Mouse (Mus musculus) layer of hippocampus, adult 9-10 months (tissue): ENCODE results near the gene 2610301B20Rik.
"Not testable (repeated sequence)": the region's sequence is repeated elsewhere in the genome, so short reads cannot be mapped to it uniquely, and the experiment has no call there.

Source experiments
- DNase-seq: peaks from one replicate; pipeline ENCODE4 v3.0.0; 2022; ENCODE audit warnings: low spot score

Gene 2610301B20Rik

DNA sequence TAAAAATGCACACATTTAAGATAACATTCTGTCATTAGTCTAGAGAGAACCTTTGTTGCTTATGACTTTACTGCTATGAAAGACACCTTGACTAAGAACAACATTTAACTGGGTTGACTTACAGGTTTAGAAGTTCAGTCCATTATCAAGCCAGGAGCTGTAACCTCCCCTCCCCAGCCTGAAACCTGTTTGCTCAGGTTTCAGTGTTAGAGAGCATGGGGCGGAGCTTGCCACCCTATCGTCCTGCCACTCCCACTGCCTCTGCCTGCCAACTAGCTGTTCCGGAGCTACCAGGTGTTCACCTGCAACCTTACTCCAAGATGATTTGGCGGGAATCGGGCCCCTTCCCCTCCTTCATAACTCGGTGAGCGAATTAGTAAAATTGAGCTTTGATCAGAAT lies 37.1 kb downstream of the 2610301B20Rik start:
- DNase-seq, result not testable (repeated sequence)

DNA sequence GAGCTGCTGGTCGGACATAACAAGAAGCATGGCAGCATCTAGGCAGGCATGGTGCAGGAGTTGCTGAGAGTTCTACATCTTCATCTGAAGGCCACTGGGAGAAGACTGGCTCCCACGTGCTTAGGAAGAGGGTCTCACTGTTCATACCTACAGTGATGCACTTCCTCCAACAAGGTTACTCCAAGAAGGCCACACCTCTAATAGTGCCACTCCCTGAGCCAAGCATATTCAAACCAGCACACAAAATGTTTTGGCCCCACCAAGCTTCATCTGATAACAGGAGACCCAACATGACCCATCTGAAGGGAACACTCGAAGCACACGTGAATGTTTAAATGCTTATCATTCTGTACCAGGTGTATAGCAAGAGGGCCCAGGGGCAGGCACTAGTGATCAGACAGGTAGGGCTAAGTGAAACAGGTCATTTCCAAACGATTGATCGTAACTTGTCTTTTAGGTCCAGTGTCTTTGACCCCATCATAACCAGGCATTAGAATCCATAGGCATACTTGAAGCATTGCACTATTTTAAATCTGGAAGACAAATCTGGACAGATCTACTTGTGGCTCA lies 37.7 kb downstream of the 2610301B20Rik start:
- DNase-seq, result no peak

DNA sequence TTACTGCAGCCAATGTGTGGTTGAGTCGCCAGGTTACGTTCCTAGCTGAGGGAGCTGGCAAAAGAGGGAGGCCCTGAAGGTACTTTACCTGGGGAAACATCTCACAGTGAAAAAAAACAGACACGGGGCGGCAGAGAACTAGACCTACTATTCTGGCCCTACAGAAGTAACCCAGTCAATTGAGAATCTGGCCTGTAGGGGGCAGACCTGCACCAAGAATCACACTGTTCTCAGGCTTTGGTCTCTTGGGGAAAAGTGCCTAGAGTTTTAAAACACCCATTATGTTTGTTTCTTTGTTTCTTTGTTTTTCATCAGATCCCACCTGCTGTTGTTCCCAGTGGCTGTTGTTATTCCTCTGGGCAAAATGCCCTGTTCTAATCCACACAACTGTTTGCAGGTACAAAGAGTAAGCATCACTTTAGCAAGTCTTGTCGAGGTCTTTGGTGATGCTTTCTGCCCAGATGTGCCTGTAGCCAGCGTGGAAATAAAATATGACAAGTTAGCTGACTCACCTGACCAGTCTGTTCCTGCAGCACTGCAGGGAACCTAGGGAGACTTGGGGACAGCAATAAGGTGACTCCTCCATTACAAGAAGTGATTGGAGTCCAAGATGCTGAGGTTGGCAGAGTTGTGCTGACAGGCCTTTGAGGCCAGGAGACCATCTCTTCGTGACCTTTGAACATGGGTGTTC lies 38.5 kb downstream of the 2610301B20Rik start:
- DNase-seq, result peak; percentile 98

DNA sequence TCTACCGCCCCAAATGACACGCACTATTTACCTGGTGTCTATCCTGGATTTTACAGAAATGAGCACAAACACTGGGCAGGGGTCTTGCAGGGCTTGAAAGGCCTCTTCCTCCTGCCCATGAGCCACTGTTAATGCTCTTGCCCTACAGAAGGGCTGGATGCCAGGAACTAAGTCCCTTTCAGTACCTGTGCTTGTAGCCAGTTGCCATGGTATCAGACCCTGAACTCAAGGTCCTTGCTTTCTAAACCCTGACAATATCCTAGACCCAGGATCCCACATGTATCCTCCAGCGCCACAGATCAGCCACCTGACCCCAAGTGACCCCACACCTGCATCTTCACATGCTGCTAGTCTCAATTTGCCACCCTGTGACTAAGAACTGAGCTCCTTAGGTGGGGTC lies 39.1 kb downstream of the 2610301B20Rik start:
- no peak for DNase-seq

DNA sequence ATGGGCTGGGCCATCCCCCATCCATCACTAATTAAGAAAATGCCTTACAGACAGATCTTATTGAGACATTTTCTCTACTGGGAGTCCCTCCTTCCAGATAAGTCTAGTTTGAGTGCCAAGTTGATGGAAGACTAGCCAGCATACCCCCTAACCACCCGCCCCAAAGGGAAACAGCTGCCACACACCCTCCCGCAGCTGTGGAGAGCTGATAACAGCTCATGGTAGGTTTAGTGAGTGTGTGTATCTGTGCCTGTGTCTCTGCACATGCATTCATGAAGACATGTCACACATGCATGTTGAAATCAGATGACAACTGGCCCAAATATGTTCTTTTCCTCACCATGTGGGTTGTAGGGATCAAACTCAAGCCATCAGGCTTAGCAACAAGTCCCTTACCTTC lies 40.5 kb downstream of the 2610301B20Rik start:
- DNase-seq, result no peak

DNA sequence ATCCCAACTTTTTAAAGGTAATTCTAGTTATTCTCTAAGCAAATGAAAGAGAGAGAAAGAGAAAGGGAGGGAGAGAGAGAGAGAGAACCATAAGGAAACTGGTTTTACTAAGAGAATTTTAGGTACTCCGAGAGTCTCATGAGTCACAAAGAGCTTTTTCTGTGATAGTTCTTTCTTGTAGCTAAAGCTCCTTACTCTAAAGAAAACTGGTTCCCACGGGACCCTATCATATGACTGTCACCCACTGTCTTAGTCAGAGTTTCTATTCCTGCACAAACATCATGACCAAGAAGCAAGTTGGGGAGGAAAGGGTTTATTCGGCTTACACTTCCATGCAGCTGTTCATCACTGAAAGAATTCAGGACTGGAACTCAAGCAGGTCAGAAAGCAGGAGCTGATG lies 41.0 kb downstream of the 2610301B20Rik start:
- DNase-seq, result no peak

DNA sequence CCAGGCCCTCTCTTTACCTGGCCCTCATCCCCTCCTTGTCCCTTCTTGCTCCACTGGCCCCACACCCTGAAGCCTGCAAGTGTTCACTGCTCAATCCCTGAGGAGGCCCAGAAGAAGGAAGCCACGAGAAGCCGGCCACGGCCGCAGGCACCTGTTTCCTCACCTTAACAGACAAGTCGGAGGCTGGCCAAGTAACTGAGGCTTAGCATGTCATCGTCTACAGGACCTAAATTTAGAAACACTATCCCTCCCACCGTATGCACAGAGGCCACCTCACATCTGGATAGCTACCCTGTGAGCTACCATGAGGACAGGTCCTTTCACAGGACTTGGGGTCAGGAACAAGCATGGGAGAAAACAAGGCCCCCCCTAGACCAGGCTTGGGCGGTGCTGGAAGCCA lies 44.1 kb downstream of the 2610301B20Rik start:
- no peak for DNase-seq

DNA sequence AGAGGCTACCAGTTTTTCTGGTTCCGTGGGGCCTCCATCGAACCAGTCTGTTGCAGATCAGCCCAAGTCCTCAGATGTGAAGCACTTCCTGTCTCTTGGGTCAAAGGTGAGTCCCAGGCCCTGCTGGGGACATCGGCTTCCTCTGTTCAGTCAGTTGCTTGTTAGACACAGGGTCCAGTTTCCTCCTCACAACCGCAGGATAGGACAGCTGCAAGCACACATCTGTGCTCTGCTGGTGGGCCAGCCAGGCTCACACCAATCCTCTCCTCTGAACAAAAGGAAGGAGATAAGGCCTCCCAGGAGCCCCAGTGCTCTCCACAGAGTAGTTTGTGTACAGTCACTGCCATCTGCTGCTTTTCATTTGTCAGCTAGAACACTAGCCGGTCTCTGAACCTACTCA lies 44.8 kb downstream of the 2610301B20Rik start:
- no peak for DNase-seq

DNA sequence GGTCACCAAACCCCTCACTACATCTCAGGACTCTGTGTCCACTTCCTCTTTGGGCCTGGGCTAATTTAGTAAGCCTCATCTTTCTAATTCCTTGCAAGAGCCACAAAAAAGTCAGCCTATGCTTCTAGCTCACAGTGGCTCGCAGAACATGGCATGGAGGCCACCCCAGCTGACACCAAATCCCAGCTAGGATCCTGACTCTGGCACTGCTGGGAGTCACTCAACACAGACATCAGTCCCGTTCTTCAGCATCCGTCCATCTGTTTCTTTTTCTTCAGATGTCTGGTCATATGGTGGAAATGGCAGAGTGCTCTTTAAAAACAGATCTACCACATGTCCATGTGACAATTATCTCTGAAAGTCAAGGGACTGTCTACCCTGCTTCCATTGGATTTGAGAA lies 45.2 kb downstream of the 2610301B20Rik start:
- no peak for DNase-seq

DNA sequence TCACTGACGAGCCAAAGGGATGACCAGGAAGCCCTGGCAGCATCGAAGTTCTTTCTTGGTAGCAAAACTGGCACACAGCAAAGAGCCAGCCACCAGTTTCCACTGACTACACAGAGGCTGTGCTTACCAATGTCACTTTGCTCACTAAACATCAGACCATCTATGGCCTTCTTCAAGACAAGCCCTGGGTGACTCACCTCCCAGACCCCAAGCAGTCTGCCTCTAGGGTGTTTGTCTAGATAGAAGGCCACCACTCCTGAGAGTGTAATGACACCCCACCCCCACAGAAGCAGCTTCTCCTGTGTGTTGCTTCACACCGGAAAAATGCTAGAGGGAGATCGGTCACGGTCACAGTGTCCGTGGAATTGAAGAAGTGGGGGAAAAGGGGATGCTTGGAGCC lies 45.7 kb downstream of the 2610301B20Rik start:
- DNase-seq, result no peak

DNA sequence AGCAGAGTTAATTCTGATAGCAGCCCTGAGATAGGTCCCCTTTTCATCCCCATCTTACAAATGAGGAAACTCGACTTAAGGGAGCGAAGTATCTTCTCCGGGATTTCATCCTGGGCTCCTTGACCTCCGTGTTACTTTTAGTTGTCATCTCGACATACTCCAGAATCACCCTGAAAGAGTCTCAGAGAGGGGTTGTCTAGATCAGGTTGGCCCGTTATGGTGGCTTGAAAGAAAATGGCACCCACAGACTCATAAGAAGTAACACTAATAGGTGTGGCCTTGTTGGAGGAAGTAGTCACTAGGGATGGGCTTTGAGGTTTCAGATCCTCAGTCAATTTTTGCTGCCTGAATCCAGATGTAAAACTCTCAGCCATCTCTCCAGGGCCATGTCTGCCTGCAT lies 46.3 kb downstream of the 2610301B20Rik start:
- DNase-seq, result no peak

DNA sequence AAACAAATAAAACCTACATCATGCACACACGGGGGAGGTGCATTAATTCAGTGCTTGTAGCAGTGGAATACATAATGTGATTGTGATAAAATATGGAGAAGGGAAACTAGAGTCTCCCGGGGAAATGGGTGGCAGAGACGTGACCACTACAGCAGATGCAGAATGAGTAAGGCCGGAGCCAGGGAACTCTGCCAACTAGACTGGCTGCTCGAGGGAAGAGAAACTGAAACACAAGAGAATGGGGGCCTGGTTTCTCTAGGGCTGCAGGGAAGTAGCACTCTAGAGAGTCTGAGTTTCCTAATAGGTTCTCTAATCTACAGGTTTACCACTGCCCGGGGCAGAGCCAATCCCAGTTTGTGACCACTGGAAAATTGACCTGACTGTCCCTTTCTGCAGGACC lies 48.9 kb downstream of the 2610301B20Rik start:
- peak; percentile 65 for DNase-seq

DNA sequence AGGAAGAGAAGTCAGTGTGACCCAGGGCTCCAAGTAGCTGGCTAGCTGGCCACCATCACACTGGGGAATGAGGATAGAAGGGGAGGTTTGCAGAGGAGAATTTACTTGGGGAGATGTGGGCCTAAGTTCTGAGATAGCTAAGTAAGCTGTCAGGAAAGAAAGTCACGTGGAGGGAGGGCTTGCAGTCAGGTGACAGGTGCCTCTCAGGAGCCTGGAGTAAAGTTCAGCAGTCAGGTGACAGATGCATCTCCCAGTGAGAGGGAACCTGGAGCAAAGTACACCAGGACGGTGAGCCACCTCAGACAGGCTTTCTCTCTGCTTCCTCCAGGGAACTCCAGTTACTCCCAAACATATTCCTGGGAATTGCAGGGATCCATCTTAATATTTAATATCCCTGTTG lies 49.8 kb downstream of the 2610301B20Rik start:
- no peak for DNase-seq

DNA sequence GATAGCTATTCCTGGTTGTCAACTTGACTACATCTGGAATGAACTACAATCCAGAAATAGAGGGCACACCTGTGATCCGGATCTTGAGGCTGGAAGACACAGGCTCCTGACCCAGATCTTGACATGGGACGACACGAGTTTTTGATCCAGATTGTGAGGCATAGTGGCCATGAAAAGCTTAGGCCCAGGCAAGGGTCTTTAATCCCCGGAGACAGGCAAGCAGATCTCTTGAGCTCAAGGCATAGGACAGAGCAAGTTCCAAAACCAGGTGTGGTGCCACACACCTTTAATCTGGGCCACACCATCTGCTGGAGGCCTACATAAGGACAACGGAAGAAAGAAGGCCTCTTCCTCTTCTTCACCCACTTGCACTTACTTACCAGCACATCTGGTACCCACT lies 50.2 kb downstream of the 2610301B20Rik start:
- DNase-seq, result no peak

DNA sequence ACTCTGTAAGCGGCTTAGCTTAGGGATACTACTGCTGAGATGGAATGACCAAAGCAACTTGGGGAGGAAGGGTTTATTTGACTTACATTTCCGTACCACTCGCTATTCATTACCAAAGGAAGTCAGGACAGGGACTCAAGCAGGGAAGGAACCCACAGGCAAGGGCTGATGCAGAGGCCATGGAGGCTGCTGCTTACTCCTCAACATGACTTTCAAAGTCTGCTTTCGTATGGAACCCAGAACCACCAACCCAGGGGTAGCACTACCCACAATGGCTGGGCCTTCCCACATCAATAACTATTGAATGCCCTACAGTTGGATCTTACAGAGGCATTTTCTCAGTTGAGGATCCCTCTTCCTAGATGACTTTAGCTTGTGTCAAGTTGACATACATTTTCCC lies 52.1 kb downstream of the 2610301B20Rik start:
- no peak for DNase-seq

DNA sequence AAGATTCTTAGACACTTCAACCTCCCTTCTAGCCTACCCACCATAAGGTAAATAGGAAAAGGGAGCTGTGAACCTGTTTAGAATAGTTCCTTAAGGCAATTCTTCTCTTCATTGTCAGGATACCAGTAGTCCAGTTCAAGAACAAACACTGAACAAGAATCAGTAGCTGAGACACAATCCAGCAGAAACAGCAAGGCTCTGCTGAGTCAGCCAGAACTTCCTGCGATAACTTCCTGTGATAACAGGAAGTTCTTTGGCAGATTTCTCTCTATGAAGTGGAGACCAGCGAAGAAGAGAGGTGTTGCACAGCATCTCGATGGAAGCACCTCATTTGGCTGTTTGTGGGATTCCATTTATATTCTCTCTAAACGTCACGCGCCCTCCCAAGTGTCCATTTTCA lies 53.9 kb downstream of the 2610301B20Rik start:
- no peak for DNase-seq

DNA sequence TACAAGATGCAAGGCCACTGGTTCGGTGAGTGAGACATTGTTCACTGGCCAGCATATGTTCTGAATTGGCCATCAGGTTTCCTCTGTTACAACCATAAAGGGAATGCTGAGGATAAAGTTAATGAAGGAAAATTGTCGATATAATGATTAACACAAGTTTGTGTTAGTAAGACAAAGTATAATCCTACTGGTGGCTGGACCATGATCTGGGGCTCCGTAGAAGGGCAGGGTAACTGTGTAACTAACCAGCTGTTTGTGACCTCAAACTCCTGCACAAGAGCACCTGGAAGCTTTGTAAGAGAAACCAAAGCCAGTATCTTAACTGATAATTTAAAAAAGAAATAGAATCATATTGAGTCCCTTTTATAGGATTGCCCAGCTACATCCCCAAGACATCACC lies 55.4 kb downstream of the 2610301B20Rik start:
- no peak for DNase-seq

DNA sequence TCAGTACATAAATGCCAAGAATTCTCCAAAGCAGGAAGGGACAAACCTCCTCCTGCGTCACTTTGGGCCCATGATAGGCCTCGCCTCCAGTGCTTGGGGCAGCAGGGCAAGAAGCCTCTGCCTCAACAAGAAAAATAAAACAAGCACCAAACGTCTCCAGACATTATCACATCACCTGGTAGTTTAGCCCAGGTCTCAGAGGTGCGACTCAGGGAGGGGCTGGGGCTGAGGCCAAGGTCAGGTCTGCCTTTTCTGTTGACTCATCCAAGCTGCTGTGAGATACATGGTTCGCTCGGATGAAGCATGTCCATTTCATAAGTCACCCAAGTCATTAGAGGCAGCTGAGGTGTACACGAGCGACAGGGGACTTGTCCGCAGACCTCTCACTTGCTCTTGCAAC lies 56.7 kb downstream of the 2610301B20Rik start:
- DNase-seq, result no peak

DNA sequence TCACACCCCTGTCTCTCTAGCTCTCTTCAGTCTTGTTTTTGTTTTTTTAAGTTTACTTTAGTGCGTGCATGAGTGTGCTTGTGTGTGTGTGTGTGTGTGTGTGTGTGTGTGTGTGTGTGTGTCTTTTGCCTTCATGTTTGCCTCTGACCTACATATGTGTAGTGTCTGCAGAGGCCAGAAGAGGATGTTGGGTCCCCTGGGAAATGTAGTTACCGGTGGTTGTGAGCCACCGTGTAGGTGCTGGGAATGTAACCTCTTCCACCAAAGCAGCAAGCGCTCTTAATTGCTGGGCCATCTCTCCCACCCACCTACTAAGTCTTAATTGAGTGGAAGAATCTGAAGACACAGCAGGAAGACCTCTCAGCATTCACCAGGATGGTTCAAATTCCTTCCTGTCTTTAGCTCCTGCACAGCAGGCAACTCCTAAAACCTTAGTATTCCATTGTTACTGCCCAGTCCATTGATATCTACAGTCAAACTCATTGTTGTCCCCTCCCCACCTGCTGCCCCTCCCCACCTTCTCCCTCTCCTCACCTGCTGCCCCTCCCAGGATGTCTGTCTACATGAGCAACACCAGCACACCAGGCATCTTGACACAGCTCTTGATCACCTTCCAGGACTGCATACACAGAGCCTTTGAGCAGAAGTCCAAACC lies 57.9 kb downstream of the 2610301B20Rik start:
- no peak for DNase-seq

DNA sequence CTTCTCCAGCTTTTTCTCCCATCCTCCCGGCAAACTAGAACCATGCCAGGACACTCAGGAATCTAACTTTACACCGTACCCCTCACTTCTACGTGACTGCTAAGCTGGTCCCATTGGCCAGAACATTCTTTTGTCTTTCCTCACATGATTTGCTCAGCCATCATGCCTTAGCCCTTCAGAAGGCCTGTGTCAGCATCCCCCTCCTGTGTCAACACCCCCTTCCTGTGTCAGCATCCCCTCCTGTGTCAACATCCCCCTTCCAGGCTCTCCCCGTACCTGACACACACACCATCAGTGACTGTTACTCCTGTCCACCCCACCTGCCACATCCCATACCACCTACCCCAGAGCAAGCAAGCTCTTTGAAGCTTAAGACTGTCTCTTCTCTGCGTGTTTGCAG lies 58.5 kb downstream of the 2610301B20Rik start:
- no peak for DNase-seq

DNA sequence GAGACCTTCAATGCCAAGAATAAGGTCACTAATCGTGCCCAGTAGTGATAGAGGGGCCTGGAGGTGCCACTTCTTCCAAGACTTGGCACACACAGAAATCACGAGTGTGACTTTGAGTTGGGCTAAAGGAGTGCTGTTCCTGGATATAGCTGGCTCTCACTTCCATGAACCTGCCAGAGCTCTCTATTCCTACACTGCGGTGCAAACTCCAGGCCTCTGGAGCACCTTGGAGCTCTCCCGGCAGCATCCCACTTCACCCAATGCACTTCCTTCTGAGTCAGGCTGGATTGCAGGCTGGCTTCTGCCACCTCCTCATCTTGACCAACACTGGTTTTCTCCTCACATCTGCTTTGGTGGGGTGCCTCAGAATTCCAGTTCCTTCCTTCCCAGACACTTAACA lies 62.5 kb downstream of the 2610301B20Rik start:
- DNase-seq, result no peak
